In the genomic region with DNA sequence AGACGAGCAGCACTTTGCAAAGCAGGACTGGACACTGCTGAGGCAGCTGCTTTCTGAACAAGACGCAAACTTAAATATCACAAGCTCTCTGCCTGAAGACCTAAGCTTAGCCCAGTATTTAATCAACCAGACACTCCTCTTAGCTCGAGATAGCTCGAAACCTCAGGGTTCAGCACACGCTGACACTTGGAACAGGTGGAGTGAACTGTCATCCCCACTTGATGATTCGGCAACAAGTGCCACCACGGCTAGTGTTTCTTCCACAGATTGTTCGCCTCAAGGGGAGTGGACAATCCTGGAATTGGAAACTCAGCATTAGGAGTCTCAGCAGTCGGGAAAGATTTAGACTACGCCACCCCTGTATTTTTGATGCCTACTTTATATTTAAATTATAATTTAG, we compare ENCODE assay signal across 21 mouse cellular contexts. TPM values are rescaled to one million over a fixed set of nuclear protein-coding genes. Genes with fewer than 3 reads are reported as not detected.
"Had no signal": no experiment of that assay in that cellular context is flagged by ENCODE, and none has a peak within 500 bp of the region (broad histone marks: within the 10 kb centered on the region; RNA-seq: fewer than 3 reads in every experiment).

No protein-coding gene starts in this region.

- H3K4me3 ChIP-seq: layer of hippocampus, adult 2 months; liver, embryonic 13.5 days; neural tube, embryonic 12.5 days; neural tube, embryonic 15.5 days had no signal

- H3K4me2 ChIP-seq: liver, embryonic 13.5 days; midbrain, embryonic 11.5 days; neural tube, embryonic 12.5 days; neural tube, embryonic 15.5 days had no signal

- H3K27me3 ChIP-seq: liver, embryonic 13.5 days; neural tube, embryonic 12.5 days; neural tube, embryonic 15.5 days had no signal

- DNase-seq: kidney, postnatal 25 days; layer of hippocampus, adult 9-11 months; liver, embryonic 13.5 days; lung, adult 2 months; lung, postnatal 14 days; lung, postnatal 4 days; midbrain, embryonic 14.5 days; right cerebral cortex, adult 18-20 months; right cerebral cortex, postnatal 25 days; thymus, adult 18-20 months; thymus, postnatal 36 days had no signal

- H3K9me3 ChIP-seq: liver, embryonic 13.5 days; neural tube, embryonic 12.5 days; neural tube, embryonic 15.5 days had no signal

- H3K27ac ChIP-seq: kidney, postnatal 0 days; layer of hippocampus, adult 2 months; liver, embryonic 13.5 days; neural tube, embryonic 12.5 days; neural tube, embryonic 15.5 days had no signal

- H3K9ac ChIP-seq: liver, embryonic 13.5 days; neural tube, embryonic 12.5 days; neural tube, embryonic 15.5 days had no signal

- H3K4me1 ChIP-seq: neural tube, embryonic 12.5 days; neural tube, embryonic 15.5 days had no signal

RNA-seq across cellular contexts. Expression of a gene that starts 3.1 kb away (rescaled TPM):
- polyA plus RNA-seq: large intestine, adult 2 months; liver, adult 2 months; liver, embryonic 16.5 days; small intestine, adult 2 months had no signal

RNA-seq across cellular contexts. Expression of a gene that starts 24.0 kb away (rescaled TPM):
- total RNA-seq: megakaryocyte-erythroid progenitor cell, adult 5-6 weeks had no signal
- polyA plus RNA-seq: large intestine, adult 2 months; liver, adult 2 months; lung, adult 2 months; small intestine, adult 2 months had no signal
